Mouse (Mus musculus): ENCODE data around the gene Magohb. TPM values are rescaled to one million over a fixed set of nuclear protein-coding genes. Genes with fewer than 3 reads are reported as not detected.
A peak's percentile ranks its signal among the peaks of the same experiment; 100 is the strongest.
"Not testable (repeated sequence)": the region's sequence is repeated elsewhere in the genome, so short reads cannot be mapped to it uniquely, and the experiment has no call there.

Gene Magohb
- polyA plus RNA-seq, 1 experiment = 20.6 TPM

- no peak for DNase-seq (ENCODE audit: low read depth)
- no peak for TF ChIP-seq POLR2A (IDR thresholded peaks at IDR 0.05; ENCODE audit: borderline replicate concordance, extremely low read depth, insufficient read depth, insufficient read length, poor library complexity, severe bottlenecking)
These were observed 1.5 kb upstream of the Magohb start for GRCm38 (mm10) chr6:131294435-131295112.

GRCm38 (mm10) chr6:131293916-131294315, 872 bp upstream of the Magohb start:
- no peak for TF ChIP-seq CTCF (IDR thresholded peaks at IDR 0.05; ENCODE audit: borderline replicate concordance, extremely low read depth, insufficient read depth, insufficient read length)
- TF ChIP-seq POLR2A (IDR thresholded peaks at IDR 0.05; ENCODE audit: borderline replicate concordance, extremely low read depth, insufficient read depth, insufficient read length, poor library complexity, severe bottlenecking) = no peak
- DNase-seq (ENCODE audit: low read depth) = no peak

- peak; percentile 55 for DNase-seq (ENCODE audit: low read depth)
- TF ChIP-seq POLR2A (IDR thresholded peaks at IDR 0.05; ENCODE audit: borderline replicate concordance, extremely low read depth, insufficient read depth, insufficient read length, poor library complexity, severe bottlenecking) (no peak), CTCF (IDR thresholded peaks at IDR 0.05; ENCODE audit: borderline replicate concordance, extremely low read depth, insufficient read depth, insufficient read length) (no peak)
These were observed 611 bp downstream of the Magohb start for GRCm38 (mm10) chr6:131292276-131292990.

DNA sequence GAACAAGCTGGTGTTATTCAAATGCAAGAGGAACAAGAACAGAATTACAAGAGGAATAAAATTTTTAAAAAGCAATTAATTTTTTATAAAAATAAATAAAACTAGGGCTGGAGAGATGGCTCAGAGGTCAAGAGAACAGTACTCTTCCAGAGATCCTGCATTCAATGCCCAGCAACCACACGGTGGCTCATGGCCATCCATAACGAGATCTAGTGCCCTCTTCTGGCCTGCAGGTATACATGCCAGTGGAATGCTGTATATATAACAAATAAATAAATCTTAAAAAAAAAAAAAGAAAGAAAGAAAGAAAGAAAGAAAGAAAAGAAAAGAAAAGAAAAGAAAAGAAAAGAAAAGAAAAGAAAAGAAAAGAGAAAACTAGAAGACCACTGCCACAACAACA, 2.6 kb downstream of the Magohb start:
- DNase-seq (ENCODE audit: low read depth) = peak; percentile 53
- TF ChIP-seq CTCF (IDR thresholded peaks at IDR 0.05; ENCODE audit: borderline replicate concordance, extremely low read depth, insufficient read depth, insufficient read length) (peak; percentile 60; the same call in 1 of the 2 replicates), POLR2A (IDR thresholded peaks at IDR 0.05; ENCODE audit: borderline replicate concordance, extremely low read depth, insufficient read depth, insufficient read length, poor library complexity, severe bottlenecking) (no peak)

GRCm38 (mm10) chr6:131278160-131278559, 14.9 kb downstream of the Magohb start:
- not testable (repeated sequence) for DNase-seq (ENCODE audit: low read depth)

- no peak for TF ChIP-seq POLR2A (IDR thresholded peaks at IDR 0.05; ENCODE audit: borderline replicate concordance, extremely low read depth, insufficient read depth, insufficient read length, poor library complexity, severe bottlenecking)
- TF ChIP-seq CTCF (IDR thresholded peaks at IDR 0.05; ENCODE audit: borderline replicate concordance, extremely low read depth, insufficient read depth, insufficient read length) = no peak
- no peak for DNase-seq (ENCODE audit: low read depth)
These were observed 16.4 kb downstream of the Magohb start for GRCm38 (mm10) chr6:131276659-131277058.

- no peak for DNase-seq (ENCODE audit: low read depth)
- TF ChIP-seq CTCF (IDR thresholded peaks at IDR 0.05; ENCODE audit: borderline replicate concordance, extremely low read depth, insufficient read depth, insufficient read length) (no peak), POLR2A (IDR thresholded peaks at IDR 0.05; ENCODE audit: borderline replicate concordance, extremely low read depth, insufficient read depth, insufficient read length, poor library complexity, severe bottlenecking) (no peak)
These were observed 20.7 kb downstream of the Magohb start for GRCm38 (mm10) chr6:131272311-131272710.

GRCm38 (mm10) chr6:131270312-131270711, 22.7 kb downstream of the Magohb start:
- no peak for DNase-seq (ENCODE audit: low read depth)
- TF ChIP-seq CTCF (IDR thresholded peaks at IDR 0.05; ENCODE audit: borderline replicate concordance, extremely low read depth, insufficient read depth, insufficient read length) (no peak), POLR2A (IDR thresholded peaks at IDR 0.05; ENCODE audit: borderline replicate concordance, extremely low read depth, insufficient read depth, insufficient read length, poor library complexity, severe bottlenecking) (no peak)

GRCm38 (mm10) chr6:131269599-131269998, 23.4 kb downstream of the Magohb start:
- no peak for DNase-seq (ENCODE audit: low read depth)
- TF ChIP-seq CTCF (IDR thresholded peaks at IDR 0.05; ENCODE audit: borderline replicate concordance, extremely low read depth, insufficient read depth, insufficient read length) (no peak), POLR2A (IDR thresholded peaks at IDR 0.05; ENCODE audit: borderline replicate concordance, extremely low read depth, insufficient read depth, insufficient read length, poor library complexity, severe bottlenecking) (no peak)

GRCm38 (mm10) chr6:131264175-131264574, 28.9 kb downstream of the Magohb start:
- DNase-seq (ENCODE audit: low read depth) = no peak
- TF ChIP-seq CTCF (IDR thresholded peaks at IDR 0.05; ENCODE audit: borderline replicate concordance, extremely low read depth, insufficient read depth, insufficient read length) = no peak

DNA sequence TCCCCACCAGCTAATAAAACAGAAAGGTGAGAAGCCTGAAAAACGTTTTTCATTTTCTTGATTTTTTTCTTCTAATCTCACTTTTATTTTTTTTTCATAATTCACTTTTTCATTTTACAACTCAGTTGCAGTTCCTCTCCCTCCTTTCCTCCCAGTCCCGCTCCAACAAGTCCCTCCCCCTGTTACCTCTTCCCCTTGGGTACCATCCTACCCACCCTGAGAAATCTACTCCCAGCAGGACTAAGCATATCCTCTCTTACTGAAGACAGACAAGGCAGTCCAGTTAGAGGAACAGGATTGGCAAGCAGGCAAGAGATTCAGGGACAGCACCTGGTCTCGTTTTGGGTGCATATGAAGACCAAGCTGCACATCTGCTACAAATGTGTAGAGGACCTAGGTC, 30.3 kb downstream of the Magohb start:
- no peak for DNase-seq (ENCODE audit: low read depth)
- TF ChIP-seq CTCF (IDR thresholded peaks at IDR 0.05; ENCODE audit: borderline replicate concordance, extremely low read depth, insufficient read depth, insufficient read length) = no peak
- TF ChIP-seq POLR2A (IDR thresholded peaks at IDR 0.05; ENCODE audit: borderline replicate concordance, extremely low read depth, insufficient read depth, insufficient read length, poor library complexity, severe bottlenecking) = no peak

DNA sequence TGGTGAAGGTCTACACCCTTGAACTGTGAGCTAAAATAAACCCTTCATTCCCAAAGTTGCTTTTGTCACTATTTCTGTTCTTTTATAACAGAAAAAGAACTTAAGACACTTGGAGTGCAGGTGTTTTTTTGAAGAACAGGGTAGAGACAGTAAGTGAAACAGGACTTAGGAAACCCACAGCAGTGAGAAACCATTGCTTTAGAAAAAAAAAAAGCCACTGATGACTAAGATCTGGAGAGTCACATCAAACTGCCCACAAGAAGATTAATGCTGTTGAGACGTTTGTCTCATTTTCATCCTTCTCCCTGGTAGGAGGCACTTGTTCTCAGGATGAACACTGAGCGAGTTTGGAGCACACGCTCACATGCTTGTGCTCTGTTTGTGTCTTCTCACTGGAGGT, 31.0 kb downstream of the Magohb start:
- TF ChIP-seq POLR2A (IDR thresholded peaks at IDR 0.05; ENCODE audit: borderline replicate concordance, extremely low read depth, insufficient read depth, insufficient read length, poor library complexity, severe bottlenecking) (no peak), CTCF (IDR thresholded peaks at IDR 0.05; ENCODE audit: borderline replicate concordance, extremely low read depth, insufficient read depth, insufficient read length) (no peak)
- no peak for DNase-seq (ENCODE audit: low read depth)
